Mouse (Mus musculus) left cerebral cortex, adult 2 months (tissue): ENCODE results near the gene Fam207a. TPM values are rescaled to one million over a fixed set of nuclear protein-coding genes. Genes with fewer than 3 reads are reported as not detected.

Experiments used
- DNase-seq, 2 experiments: peaks; one replicate each; pipeline ENCODE4 v3.0.0; 2021 to 2022; ENCODE audit warnings: low spot score in 2 of 2, mixed read lengths in 1 of 2; ENCODE audit errors: extremely low spot score in 1 of 2
- H3K27ac ChIP-seq: fragments of 200-600 bp; 2 replicates; pipeline ENCODE4 v1.8.1; 2022
- H3K4me3 ChIP-seq: fragments of 200-600 bp; 2 replicates; pipeline ENCODE4 v1.8.1; 2022
- CTCF ChIP-seq: fragments of 200-600 bp; IDR thresholded peaks from 2 replicates; pipeline ENCODE4 v1.8.1; 2022; ENCODE audit warnings: antibody characterized with exemption, mild to moderate bottlenecking, moderate library complexity
- intact Hi-C: fragments of 180-260 bp; cut with DNase I; formaldehyde crosslinking; loops from one replicate; pipeline ENCODE4 v1.15.1; 2025
- total RNA-seq, 2 experiments: library from RNA; stranded (reverse); gene quantifications; 2 replicates each; pipeline ENCODE4 v1.2.3; 2021

The Fam207a gene
- total RNA-seq, 2 experiments from 2014 or later: 32.6 to 35.7 TPM

- intact Hi-C loops: no loop called here
- no peak overlapping the region for H3K27ac ChIP-seq
Observed at GRCm38 (mm10) chr10:77464181-77464936, 51.2 kb downstream of the Fam207a start.

GRCm38 (mm10) chr10:77461161-77461560 lies 54.4 kb downstream of the Fam207a start:
- no peak overlapping the region for H3K4me3 ChIP-seq
- no peak for TF ChIP-seq CTCF
- no peak for DNase-seq
- H3K27ac ChIP-seq: no peak overlapping the region
- intact Hi-C loops: no loop called here

More at GRCm38 (mm10) chr10:77464181-77464936, 51.2 kb downstream of the Fam207a start:
- H3K4me3 ChIP-seq: no peak overlapping the region
- no peak for TF ChIP-seq CTCF
- DNase-seq: no peak

GRCm38 (mm10) chr10:77457701-77458100 lies 57.9 kb downstream of the Fam207a start:
- H3K27ac ChIP-seq: no peak overlapping the region
- no peak for TF ChIP-seq CTCF
- no peak for DNase-seq
- H3K4me3 ChIP-seq: no peak overlapping the region
- intact Hi-C loops: no loop called here

- TF ChIP-seq CTCF: no peak
- Histone ChIP-seq H3K4me3 (no peak overlapping the region), H3K27ac (no peak overlapping the region)
- intact Hi-C loops: no loop called here
- no peak for DNase-seq
Observed at GRCm38 (mm10) chr10:77456507-77456906, 59.1 kb downstream of the Fam207a start.

- no peak overlapping the region for H3K4me3 ChIP-seq
- DNase-seq: no peak
- H3K27ac ChIP-seq: no peak overlapping the region
- intact Hi-C loops: no loop called here
- no peak for TF ChIP-seq CTCF
Observed at GRCm38 (mm10) chr10:77455251-77456010, 60.2 kb downstream of the Fam207a start.

- intact Hi-C loops: no loop called here
- Histone ChIP-seq H3K4me3 (no peak overlapping the region), H3K27ac (no peak overlapping the region)
- no peak for DNase-seq
- TF ChIP-seq CTCF: no peak
Observed at GRCm38 (mm10) chr10:77454795-77455194, 60.8 kb downstream of the Fam207a start.

- no peak for TF ChIP-seq CTCF
- no peak for DNase-seq
- no peak overlapping the region for H3K27ac ChIP-seq
- intact Hi-C loops: no loop called here
- no peak overlapping the region for H3K4me3 ChIP-seq
Observed at GRCm38 (mm10) chr10:77451822-77452221, 63.8 kb downstream of the Fam207a start.

- intact Hi-C loops: no loop called here
- no peak overlapping the region for H3K4me3 ChIP-seq
- no peak for TF ChIP-seq CTCF
- DNase-seq: no peak
- no peak overlapping the region for H3K27ac ChIP-seq
Observed at GRCm38 (mm10) chr10:77450159-77450464, 65.5 kb downstream of the Fam207a start.

GRCm38 (mm10) chr10:77449315-77450158 lies 66.0 kb downstream of the Fam207a start:
- peak in 1 of 2 experiments; percentile 29 for DNase-seq
- H3K4me3 ChIP-seq: no peak overlapping the region
- no peak for TF ChIP-seq CTCF
- no peak overlapping the region for H3K27ac ChIP-seq
- intact Hi-C loops: no loop called here

- H3K27ac ChIP-seq: no peak overlapping the region
- no peak for TF ChIP-seq CTCF
- no peak for DNase-seq
- intact Hi-C loops: no loop called here
- no peak overlapping the region for H3K4me3 ChIP-seq
Observed at GRCm38 (mm10) chr10:77448698-77449247, 66.8 kb downstream of the Fam207a start.

GRCm38 (mm10) chr10:77448209-77448608 lies 67.4 kb downstream of the Fam207a start:
- no peak for DNase-seq
- Histone ChIP-seq H3K27ac (no peak overlapping the region), H3K4me3 (no peak overlapping the region)
- intact Hi-C loops: no loop called here
- TF ChIP-seq CTCF: no peak

- intact Hi-C loops: no loop called here
- Histone ChIP-seq H3K27ac (no peak overlapping the region), H3K4me3 (no peak overlapping the region)
- TF ChIP-seq CTCF: no peak
- no peak for DNase-seq
Observed at GRCm38 (mm10) chr10:77447755-77448154, 67.8 kb downstream of the Fam207a start.
